Mouse (Mus musculus): ENCODE measurements around the gene Atg4a-ps.
"Not testable (repeated sequence)": the region's sequence is repeated elsewhere in the genome, so short reads cannot be mapped to it uniquely, and the experiment has no call there.

Gene Atg4a-ps

GRCm38 (mm10) chr3:103645968-103646367 is at the start of gene Atg4a-ps:
Gene Atg4a-ps, minus strand, starts transcription at chr3:103646068.
- DNase-seq (ENCODE audit: low spot score in 2 of 2): not testable (repeated sequence)

- no peak for DNase-seq (ENCODE audit: low spot score in 2 of 2)
Observed at GRCm38 (mm10) chr3:103695556-103695955, 49.7 kb upstream of the Atg4a-ps start.

GRCm38 (mm10) chr3:103690506-103690905 is 44.6 kb upstream of the Atg4a-ps start:
- DNase-seq (ENCODE audit: low spot score in 2 of 2): no peak

GRCm38 (mm10) chr3:103689043-103689442 is 43.2 kb upstream of the Atg4a-ps start:
- no peak for DNase-seq (ENCODE audit: low spot score in 2 of 2)

DNA sequence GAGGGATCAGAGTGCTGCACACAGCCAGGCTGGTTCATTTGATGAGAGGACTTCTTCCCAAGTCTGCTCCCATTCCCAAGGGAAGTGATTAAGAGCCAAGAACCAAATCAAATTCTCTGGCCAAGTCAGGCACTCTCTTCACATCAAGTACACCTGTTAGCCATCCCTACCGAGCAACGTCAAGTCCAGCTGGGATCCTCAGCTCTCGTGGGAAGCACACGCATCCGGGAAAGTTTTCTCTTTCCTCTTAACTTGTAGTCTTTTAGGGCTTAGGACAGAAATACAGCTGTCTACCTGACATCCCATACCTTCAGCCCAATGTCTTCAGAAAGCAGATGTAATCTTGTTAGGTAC is 38.1 kb upstream of the Atg4a-ps start:
- DNase-seq (ENCODE audit: low spot score in 2 of 2): no peak

GRCm38 (mm10) chr3:103683234-103683965 is 37.5 kb upstream of the Atg4a-ps start:
- DNase-seq (ENCODE audit: low spot score in 2 of 2): no peak

GRCm38 (mm10) chr3:103682473-103682872 is 36.6 kb upstream of the Atg4a-ps start:
- DNase-seq (ENCODE audit: low spot score in 2 of 2): no peak

GRCm38 (mm10) chr3:103678811-103679210 is 32.9 kb upstream of the Atg4a-ps start:
- DNase-seq (ENCODE audit: low spot score in 2 of 2): no peak

DNA sequence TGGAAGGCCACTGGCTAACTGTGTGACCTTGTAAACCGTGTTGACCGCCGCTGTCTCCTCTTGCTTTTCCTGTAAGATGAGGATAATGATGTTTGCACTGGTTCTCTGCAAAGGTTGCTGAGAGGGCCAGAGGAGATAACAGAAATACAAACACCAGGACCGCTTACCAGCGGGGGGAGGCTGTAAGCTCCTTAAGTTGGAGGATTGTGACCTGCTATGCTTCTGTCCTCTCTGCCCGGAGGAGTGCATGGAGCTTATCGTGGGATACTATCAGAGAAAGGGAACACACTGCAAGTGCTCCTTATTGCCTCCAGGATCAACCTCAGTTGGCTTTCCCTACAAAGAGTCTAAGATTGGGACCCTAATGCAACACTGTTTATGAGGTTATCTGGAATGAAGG is 26.8 kb upstream of the Atg4a-ps start:
- no peak for DNase-seq (ENCODE audit: low spot score in 2 of 2)

- no peak for DNase-seq (ENCODE audit: low spot score in 2 of 2)
Observed at GRCm38 (mm10) chr3:103672113-103672512, 26.2 kb upstream of the Atg4a-ps start.

DNA sequence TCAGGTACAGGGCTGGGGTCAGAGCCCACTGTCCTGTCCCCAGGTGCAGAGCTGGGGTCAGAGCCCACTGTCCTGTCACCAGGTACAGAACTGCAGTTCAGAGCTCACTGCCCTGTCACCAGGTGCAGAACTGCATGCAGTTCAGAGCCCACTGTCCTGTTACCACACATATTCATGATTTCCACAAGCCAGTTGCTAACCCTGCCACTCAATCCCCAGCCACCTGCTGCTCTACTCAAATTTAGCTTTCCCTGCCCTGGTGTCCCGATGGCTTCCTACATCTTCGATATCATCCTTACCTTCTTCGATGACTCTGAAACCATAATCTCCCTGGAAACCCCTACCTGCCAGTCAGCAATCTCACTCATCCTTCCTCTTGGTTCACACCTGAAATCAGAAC is 17.5 kb upstream of the Atg4a-ps start:
- DNase-seq (ENCODE audit: low spot score in 2 of 2): no peak

- DNase-seq (ENCODE audit: low spot score in 2 of 2): no peak
Observed at GRCm38 (mm10) chr3:103661714-103662113, 15.8 kb upstream of the Atg4a-ps start.

DNA sequence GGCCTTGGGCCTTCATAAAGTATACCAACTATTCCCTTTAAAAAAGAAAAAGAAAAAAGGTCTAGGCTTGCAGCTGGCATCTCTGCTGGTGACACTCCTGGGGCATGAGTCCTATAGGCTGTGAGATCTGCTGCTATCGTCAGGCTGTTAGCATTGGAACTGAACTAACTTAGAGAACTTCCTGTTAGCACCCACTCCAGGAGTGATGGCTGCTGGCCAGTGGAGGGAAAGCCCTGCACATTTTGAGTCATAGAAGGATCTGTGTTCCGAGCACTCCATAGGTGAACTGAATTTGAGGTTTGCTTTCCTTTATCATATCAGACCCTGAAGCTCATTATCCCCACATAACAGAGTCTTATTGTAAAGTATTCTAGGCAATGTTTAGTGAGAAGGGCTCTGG is 14.1 kb upstream of the Atg4a-ps start:
- no peak for DNase-seq (ENCODE audit: low spot score in 2 of 2)

GRCm38 (mm10) chr3:103650406-103650805 is 4.5 kb upstream of the Atg4a-ps start:
- no peak for DNase-seq (ENCODE audit: low spot score in 2 of 2)

- no peak for DNase-seq (ENCODE audit: low spot score in 2 of 2)
Observed at GRCm38 (mm10) chr3:103649716-103650115, 3.8 kb upstream of the Atg4a-ps start.

DNA sequence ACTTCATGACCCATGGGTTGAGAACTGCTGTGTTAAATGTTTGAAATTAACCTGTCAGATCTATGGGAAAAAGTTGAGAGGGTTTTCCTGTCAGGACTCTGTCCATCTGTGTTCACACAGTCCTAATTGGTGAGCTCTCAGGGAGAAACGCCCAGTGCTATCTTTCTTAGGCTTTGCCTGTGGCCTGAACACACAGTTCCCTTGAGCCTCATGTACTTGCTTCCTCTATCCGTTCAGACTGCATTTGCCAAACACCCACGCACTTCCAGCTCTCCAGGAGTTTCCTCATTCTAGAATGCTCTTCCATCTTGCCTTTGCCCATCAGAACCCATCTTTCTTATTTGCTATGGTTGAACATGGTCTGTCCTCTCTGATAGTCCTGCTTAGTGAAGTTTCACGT is 2.6 kb upstream of the Atg4a-ps start:
- no peak for DNase-seq (ENCODE audit: low spot score in 2 of 2)

DNA sequence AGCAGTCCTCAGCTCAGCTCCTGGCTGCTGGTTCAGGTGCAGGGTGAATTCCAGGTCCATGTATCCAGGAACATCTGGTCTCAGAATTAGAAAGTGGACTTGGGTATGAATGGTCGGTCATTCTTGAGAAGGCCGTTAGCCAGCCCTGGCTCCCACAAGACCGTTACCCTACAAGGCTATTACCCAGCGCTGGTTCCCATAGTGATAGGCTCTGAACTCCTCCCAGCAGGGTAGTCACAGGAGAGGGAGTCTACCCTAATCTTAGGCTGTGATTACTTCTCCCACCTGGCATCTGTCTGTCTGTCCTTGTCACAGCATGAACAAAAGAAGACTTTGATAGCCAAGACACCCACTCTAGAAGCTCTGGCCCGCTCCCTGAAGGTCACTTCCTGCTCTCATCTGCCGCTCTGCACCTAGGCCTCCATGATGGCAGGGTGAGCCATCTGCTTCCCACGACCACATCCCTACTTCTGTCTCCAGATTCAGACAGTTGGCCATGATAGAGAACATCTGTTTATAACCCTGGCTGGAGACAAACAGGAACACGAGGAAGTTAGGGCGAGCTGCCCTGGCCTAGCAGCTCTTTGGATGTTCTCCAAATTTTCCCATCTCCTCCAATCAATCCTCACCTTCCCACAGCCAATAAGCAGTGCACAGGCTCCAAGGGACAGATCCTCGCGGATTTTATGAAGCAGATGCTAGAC is 1.4 kb upstream of the Atg4a-ps start:
- DNase-seq (ENCODE audit: low spot score in 2 of 2): no peak

DNA sequence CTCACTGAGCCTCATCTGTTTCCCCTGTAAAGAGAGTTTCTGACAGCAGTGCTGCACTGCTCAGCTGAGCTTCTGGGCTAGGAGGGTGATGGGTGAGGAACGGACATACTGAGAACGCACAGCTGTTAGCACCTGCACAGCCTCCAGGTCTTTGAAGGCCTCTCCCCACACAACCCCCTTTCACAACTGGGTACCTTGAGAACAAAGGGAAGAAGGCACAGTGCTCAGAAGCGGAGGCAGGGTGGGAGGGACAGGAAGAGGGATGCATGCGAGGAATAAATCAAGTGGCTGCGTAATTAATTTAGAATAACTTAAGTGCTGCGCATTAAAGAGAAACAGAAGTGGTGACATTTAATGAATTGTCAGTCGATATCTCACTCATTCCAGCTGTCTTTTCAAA is 4.6 kb downstream of the Atg4a-ps start:
- DNase-seq (ENCODE audit: low spot score in 2 of 2): no peak

DNA sequence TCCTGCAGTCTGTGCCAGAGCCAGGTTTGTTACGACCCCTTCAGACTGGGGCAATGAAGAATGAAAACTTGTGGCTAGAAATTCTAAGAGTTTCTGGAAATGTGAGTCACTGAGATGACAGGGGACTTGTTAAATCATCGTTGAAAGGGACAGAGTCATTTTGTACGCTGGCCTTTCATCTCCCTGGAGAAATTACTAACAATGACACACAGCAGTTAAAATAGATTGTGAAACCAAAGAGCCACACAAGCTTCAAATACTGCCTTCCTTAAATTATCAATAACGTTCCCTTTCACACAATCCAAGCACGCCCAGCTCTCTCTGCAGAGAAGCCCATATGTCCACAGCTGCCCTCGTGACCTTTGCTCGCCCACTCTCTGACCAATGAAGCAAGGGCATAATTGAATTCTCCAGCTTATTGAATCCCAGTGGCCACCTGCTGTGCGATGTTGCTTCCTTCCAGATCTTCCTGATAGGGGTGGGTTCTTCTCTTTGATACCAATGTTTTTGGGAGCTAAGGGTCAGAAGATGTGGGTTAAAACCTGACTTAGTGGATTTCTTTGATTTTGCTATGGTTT is 5.6 kb downstream of the Atg4a-ps start:
- DNase-seq (ENCODE audit: low spot score in 2 of 2): no peak

DNA sequence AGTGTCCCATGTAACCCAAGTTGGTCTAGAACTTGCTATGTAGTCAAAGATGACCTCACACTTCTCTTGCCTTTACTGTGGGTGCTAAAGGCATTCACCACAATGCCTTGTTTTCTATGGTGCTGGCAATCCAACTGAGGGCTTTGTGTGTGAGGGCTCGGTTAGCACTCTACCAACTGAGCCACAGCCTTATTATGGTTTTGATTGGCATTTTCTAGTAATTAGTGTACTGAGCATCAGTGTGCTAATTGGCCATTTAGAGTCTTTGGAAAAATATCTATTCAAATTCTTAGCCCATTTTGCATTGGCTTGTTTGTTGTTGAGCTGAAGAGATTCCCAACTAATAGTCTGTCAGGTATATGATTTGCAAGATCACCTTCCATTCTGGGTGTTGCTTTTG is 8.2 kb downstream of the Atg4a-ps start:
- DNase-seq (ENCODE audit: low spot score in 2 of 2): no peak

GRCm38 (mm10) chr3:103634256-103634655 is 11.6 kb downstream of the Atg4a-ps start:
- no peak for DNase-seq (ENCODE audit: low spot score in 2 of 2)

DNA sequence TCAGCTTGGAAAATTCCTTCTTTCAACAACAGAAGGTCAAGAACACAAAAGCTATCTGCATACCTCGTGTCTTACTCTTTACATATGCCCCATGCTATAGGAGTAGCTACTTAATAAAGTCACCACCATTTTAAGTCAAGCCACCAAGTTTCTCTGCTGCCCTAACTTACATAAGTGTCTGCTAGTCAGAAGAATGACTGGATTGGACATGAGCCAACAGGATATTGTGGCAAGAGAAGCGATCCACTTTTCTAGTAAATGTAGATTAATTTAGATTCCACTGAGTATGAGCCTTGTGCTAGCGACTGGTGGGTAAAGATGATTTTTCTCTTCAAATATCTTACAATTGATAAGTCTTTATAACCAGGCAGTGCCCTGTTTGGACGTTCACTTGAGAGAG is 12.0 kb downstream of the Atg4a-ps start:
- DNase-seq (ENCODE audit: low spot score in 2 of 2): no peak

DNA sequence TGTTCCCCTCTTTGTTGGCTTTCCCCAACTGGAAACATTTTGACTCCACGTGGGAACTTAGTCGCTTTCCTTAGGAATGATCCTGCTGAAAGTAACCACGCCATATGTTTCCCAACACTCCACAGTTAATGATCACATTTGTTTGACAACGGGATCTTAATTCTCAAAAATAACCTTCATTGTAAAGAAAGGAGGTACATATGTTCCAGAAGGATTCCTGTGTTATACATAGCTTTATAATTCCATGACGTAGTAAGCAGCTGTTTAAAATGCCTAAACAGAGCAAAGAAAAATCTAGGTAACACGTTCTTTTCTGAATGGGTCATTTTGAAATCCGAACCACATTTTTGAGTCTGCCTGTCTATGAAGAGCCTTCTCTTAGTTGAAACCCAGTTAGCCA is 12.7 kb downstream of the Atg4a-ps start:
- no peak for DNase-seq (ENCODE audit: low spot score in 2 of 2)
